Mouse (Mus musculus) hindbrain, postnatal 0 days (tissue): ENCODE data around the gene Coq8b. TPM values are rescaled to one million over a fixed set of nuclear protein-coding genes. Genes with fewer than 3 reads are reported as not detected.

Experiments
- ATAC-seq: fragments of 200-750 bp; cut with Nextera tagmentation; 2 replicates; pipeline ENCODE4 v1.8.0; 2017; ENCODE audit warnings: mild to moderate bottlenecking, moderate TSS enrichment, moderate library complexity
- DNase-seq: peaks from one replicate; pipeline ENCODE4 v3.0.0-alpha.2; 2015; ENCODE audit warnings: low spot score
- H3K27ac ChIP-seq: fragments of 300-500 bp; sonication (generic); 2 replicates; pipeline ENCODE4 v1.5.1; 2014; ENCODE audit warnings: mild to moderate bottlenecking
- H3K27me3 ChIP-seq: fragments of 300-500 bp; sonication (generic); 2 replicates; pipeline ENCODE4 v1.6.1; 2014; ENCODE audit warnings: low read length, mixed read lengths; ENCODE audit not compliant: insufficient read depth
- H3K36me3 ChIP-seq: fragments of 300-500 bp; sonication (generic); 2 replicates; pipeline ENCODE4 v1.6.1; 2014; ENCODE audit warnings: low read length, mixed read lengths; ENCODE audit not compliant: insufficient read depth
- H3K4me1 ChIP-seq: fragments of 300-500 bp; sonication (generic); 2 replicates; pipeline ENCODE4 v1.6.1; 2014; ENCODE audit warnings: antibody characterized with exemption, low read length, mixed read lengths; ENCODE audit not compliant: insufficient read depth
- H3K4me2 ChIP-seq: fragments of 300-500 bp; sonication (generic); 2 replicates; pipeline ENCODE4 v1.6.1; 2014; ENCODE audit warnings: low read depth, mild to moderate bottlenecking, low read length, moderate library complexity, mixed read lengths
- H3K4me3 ChIP-seq: fragments of 300-500 bp; sonication (generic); 2 replicates; pipeline ENCODE4 v1.5.1; 2014; ENCODE audit warnings: low read length
- H3K9ac ChIP-seq: fragments of 300-500 bp; sonication (generic); replicated peaks from 2 replicates; pipeline ENCODE4 v1.6.1; 2014; ENCODE audit warnings: mild to moderate bottlenecking, low read length, moderate library complexity, mixed read lengths
- H3K9me3 ChIP-seq: fragments of 300-500 bp; sonication (generic); 2 replicates; pipeline ENCODE4 v1.6.1; 2016; ENCODE audit warnings: low read length, mixed read lengths
- CTCF ChIP-seq: IDR thresholded peaks from 2 replicates; pipeline ENCODE4 v1.5.1; 2016; ENCODE audit warnings: antibody characterized with exemption, control low read depth, low read depth
- WGBS: fragments of 180-500 bp; shearing (Covaris S2); extraction: QIAGEN DNeasy Blood & Tissue Kit; methylation state at CpG from one replicate; pipeline ENCODE4 v1.1.7; 2014; 5-methylcytosine and 5-hydroxymethylcytosine counted together
- polyA plus RNA-seq: library from polyadenylated mRNA; unstranded; fragments of >200 nt; fragmentation: Nextera tagmentation; extraction: Ambion mirVana; gene quantifications from 2 replicates; pipeline ENCODE4 v1.2.1, GENCODE M21; 2015
- total RNA-seq: library from RNA; depleted of rRNA; stranded (reverse); fragments of >200 nt; gene quantifications from 2 replicates; pipeline ENCODE4 v1.2.3, GENCODE M21; 2014

The Coq8b gene
- total and polyA plus RNA-seq, 2 experiments from 2014 or later, result 16.7 to 26.5 TPM

- ATAC-seq, result peak; percentile 98
- TF ChIP-seq CTCF, result 0 out of 2 replicates have a peak, but pooled peaks have one; percentile 1
Measured at GRCm38 (mm10) chr7:27195681-27196611, 36.9 kb upstream of the Coq8b start, which contains the start of the genes BC024978 and Snrpa. TSS of gene BC024978 (plus strand) at chr7:27195781. TSS of gene Snrpa (minus strand) at chr7:27196271.

DNA sequence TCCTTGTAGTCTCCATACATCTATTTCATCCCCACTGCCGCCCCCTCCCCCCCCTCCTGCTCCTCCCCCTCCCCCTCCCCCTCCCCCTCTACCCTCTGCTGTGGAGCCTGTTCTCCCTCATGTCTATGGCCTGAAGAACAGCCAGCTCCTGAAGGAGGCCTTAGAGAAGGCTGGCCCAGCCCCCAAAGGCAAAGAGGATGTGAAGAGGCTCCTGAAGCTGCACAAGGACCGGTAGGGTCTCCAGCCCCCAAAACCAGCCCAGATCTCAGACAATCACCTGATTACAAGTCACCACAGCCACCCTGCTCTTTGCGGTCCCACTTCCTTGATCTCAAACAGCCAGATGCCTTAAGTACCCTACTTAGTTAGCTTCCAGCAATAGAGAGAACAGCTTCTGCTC is 35.7 kb upstream of the Coq8b start:
- Histone ChIP-seq H3K4me2 (no peak overlapping the region), H3K27ac (no peak overlapping the region), H3K27me3 (no peaks in the 10 kb centered on the region), H3K4me3 (no peak overlapping the region), H3K9me3 (no peaks in the 10 kb centered on the region), H3K4me1 (peaks cover 13% of the 10 kb centered on the region), H3K9ac (no peak overlapping the region), H3K36me3 (peaks cover 19% of the 10 kb centered on the region; the same call in 1 of the 2 replicates)
- TF ChIP-seq CTCF, result no peak
- DNase-seq (no peak), ATAC-seq (no peak)
- 83% methylated on average over 3 of the region's 3 CpGs for WGBS

More at GRCm38 (mm10) chr7:27195681-27196611, 36.9 kb upstream of the Coq8b start, which contains the start of the genes BC024978 and Snrpa:
- peak within 1 kb of the TSS; percentile 82 for H3K4me2 ChIP-seq
- peak within 1 kb of the TSS; percentile 84 for H3K4me3 ChIP-seq
- H3K27me3 ChIP-seq, result no peaks in the 10 kb centered on the region
- H3K36me3 ChIP-seq, result peaks cover 31% of the 10 kb centered on the region
- WGBS, result under 1% methylated on average over 63 of the region's 64 CpGs
- H3K9ac ChIP-seq, result peak within 1 kb of the TSS; percentile 91
- DNase-seq, result peak; percentile 98
- peaks cover 13% of the 10 kb centered on the region for H3K4me1 ChIP-seq
- H3K27ac ChIP-seq, result peak within 1 kb of the TSS; percentile 99
- no peaks in the 10 kb centered on the region for H3K9me3 ChIP-seq

- no peaks in the 10 kb centered on the region for H3K27me3 ChIP-seq
- no peak for DNase-seq
- TF ChIP-seq CTCF, result no peak
- no peak overlapping the region for H3K9ac ChIP-seq
- H3K4me3 ChIP-seq, result no peak overlapping the region
- peaks cover 13% of the 10 kb centered on the region for H3K4me1 ChIP-seq
- H3K36me3 ChIP-seq, result peaks cover 19% of the 10 kb centered on the region; the same call in 1 of the 2 replicates
- ATAC-seq, result no peak
- no peak overlapping the region for H3K27ac ChIP-seq
- no peak overlapping the region for H3K4me2 ChIP-seq
- no peaks in the 10 kb centered on the region for H3K9me3 ChIP-seq
- 93% methylated on average over 8 of the region's 8 CpGs for WGBS
Measured at GRCm38 (mm10) chr7:27197634-27198033, 35.2 kb upstream of the Coq8b start.

DNA sequence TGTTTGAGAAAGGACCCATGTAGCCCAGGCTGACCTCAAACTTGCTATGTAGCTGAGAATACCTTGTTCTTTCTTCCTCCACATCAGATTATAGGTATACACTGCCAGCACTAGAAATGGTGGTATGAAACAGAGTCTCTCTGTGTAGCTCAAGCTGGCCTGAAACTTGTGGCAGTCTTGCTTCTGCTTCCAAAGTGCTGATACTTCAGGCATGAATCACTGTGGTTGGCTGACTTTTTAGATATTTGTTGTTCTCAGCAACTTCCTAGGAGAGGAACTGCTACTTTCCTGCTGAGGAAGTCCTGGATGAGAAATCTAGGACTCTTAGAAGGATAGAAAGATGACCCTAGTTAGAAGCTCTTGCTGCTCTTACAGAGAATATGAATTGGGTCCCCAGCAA is 34.5 kb upstream of the Coq8b start:
- no peaks in the 10 kb centered on the region for H3K9me3 ChIP-seq
- no peak overlapping the region for H3K4me3 ChIP-seq
- H3K9ac ChIP-seq, result no peak overlapping the region
- DNase-seq (no peak), ATAC-seq (no peak)
- H3K36me3 ChIP-seq, result peaks cover 18% of the 10 kb centered on the region; the same call in 1 of the 2 replicates
- H3K27ac ChIP-seq, result no peak overlapping the region
- no peak for TF ChIP-seq CTCF
- H3K27me3 ChIP-seq, result no peaks in the 10 kb centered on the region
- no peak overlapping the region for H3K4me2 ChIP-seq
- H3K4me1 ChIP-seq, result peaks cover 13% of the 10 kb centered on the region

- H3K27me3 ChIP-seq, result no peaks in the 10 kb centered on the region
- DNase-seq, result no peak
- no peak overlapping the region for H3K4me2 ChIP-seq
- no peaks in the 10 kb centered on the region for H3K9me3 ChIP-seq
- H3K27ac ChIP-seq, result no peak overlapping the region
- H3K4me1 ChIP-seq, result peaks cover 11% of the 10 kb centered on the region
- no peak for TF ChIP-seq CTCF
- no peak for ATAC-seq
- no peak overlapping the region for H3K4me3 ChIP-seq
- H3K9ac ChIP-seq, result no peak overlapping the region
- WGBS, result 93% methylated on average over 8 of the region's 8 CpGs
- peaks cover 14% of the 10 kb centered on the region; the same call in 1 of the 2 replicates for H3K36me3 ChIP-seq
Measured at GRCm38 (mm10) chr7:27198779-27199178, 34.0 kb upstream of the Coq8b start.

GRCm38 (mm10) chr7:27203730-27204449 is 28.9 kb upstream of the Coq8b start:
- Histone ChIP-seq H3K4me3 (no peak overlapping the region), H3K4me2 (no peak overlapping the region), H3K36me3 (peaks cover 29% of the 10 kb centered on the region), H3K4me1 (no peaks in the 10 kb centered on the region), H3K9ac (no peak overlapping the region), H3K27me3 (no peaks in the 10 kb centered on the region), H3K9me3 (no peaks in the 10 kb centered on the region), H3K27ac (no peak overlapping the region)
- no peak for TF ChIP-seq CTCF
- DNase-seq (no peak), ATAC-seq (no peak)
- WGBS, result 93% methylated on average over 8 of the region's 8 CpGs
